Mouse (Mus musculus): ENCODE data around the gene Rad9b. TPM values are rescaled to one million over a fixed set of nuclear protein-coding genes. Genes with fewer than 3 reads are reported as not detected.
A peak's percentile ranks its signal among the peaks of the same experiment; 100 is the strongest.

Rad9b gene
- total and polyA plus RNA-seq, 2 experiments from 2014 or later, result 8.3 to 15.0 TPM

DNA sequence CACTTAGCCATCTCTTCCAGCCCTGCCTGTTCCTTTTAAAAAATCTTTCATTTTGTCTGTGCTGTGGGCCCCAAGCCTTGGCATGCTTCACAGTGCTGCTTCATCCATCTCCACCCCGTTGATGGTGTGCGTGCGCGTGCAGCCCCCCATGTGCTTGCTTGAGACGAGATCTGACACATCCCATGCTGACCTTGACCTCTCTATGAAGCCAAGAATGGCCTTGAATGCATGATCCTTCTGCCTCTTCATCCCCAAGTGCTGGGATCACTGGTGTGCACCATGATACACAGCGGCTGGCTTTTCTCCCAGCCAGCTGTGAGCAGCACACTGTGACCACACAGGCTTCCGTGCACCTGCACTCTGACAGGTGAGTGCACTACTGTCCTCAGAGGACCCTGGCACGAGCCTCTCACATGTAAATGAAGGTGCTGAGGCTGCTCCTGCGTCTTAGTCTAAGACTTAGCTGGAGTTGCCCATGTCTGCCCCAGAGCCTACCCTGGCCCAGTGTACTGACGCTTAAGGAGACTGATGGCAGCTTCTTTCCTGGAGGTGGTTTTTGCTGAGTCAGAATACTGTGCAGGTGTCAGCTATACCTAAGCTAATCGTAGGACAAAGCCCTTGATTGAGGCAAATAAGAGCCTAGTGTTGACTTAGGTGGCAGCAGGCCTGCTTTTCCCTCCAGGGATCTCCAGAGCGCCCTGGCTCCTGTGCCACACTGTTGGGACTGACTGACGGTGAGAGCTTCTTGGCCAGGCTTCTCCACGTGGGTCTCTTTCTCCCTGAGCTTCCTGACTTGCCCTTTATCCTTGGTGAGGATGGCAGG is 58.7 kb downstream of the Rad9b start:
- Histone ChIP-seq H3K9ac (replicated peaks; ENCODE audit: low read length) (no peak overlapping the region), H3K27ac (no peak overlapping the region), H3K4me2 (ENCODE audit: low read depth, low read length) (no peak overlapping the region), H3K9me3 (ENCODE audit: low read length) (no peaks in the 10 kb centered on the region), H3K27me3 (ENCODE audit: insufficient read depth, low read length) (no peaks in the 10 kb centered on the region), H3K4me1 (ENCODE audit: insufficient read depth, low read length) (peaks cover 9% of the 10 kb centered on the region; the same call in 1 of the 2 replicates), H3K36me3 (ENCODE audit: insufficient read depth, low read length) (no peaks in the 10 kb centered on the region), H3K4me3 (ENCODE audit: low read length) (no peak overlapping the region)
- 0 out of 2 replicates have a peak, but pooled peaks have one; percentile 21 for ATAC-seq
- no peak for DNase-seq (ENCODE audit: low spot score)
- no peak for TF ChIP-seq CTCF (IDR thresholded peaks at IDR 0.05; ENCODE audit: low read depth)
- 61% methylated on average over 14 of the region's 14 CpGs for WGBS

- DNase-seq (ENCODE audit: low spot score) (no peak), ATAC-seq (no peak)
- no peak overlapping the region for H3K4me2 ChIP-seq (ENCODE audit: low read depth, low read length)
- 43% methylated on average over 3 of the region's 3 CpGs for WGBS
- H3K27ac ChIP-seq, result no peak overlapping the region; the same call in 1 of the 2 replicates
- H3K4me3 ChIP-seq (ENCODE audit: low read length), result no peak overlapping the region
- H3K4me1 ChIP-seq (ENCODE audit: insufficient read depth, low read length), result peaks cover 9% of the 10 kb centered on the region; the same call in 1 of the 2 replicates
- no peak for TF ChIP-seq CTCF (IDR thresholded peaks at IDR 0.05; ENCODE audit: low read depth)
- H3K9ac ChIP-seq (replicated peaks; ENCODE audit: low read length), result peak overlapping the region; percentile 35; the same call in 1 of the 2 replicates
- no peaks in the 10 kb centered on the region for H3K9me3 ChIP-seq (ENCODE audit: low read length)
- no peaks in the 10 kb centered on the region for H3K36me3 ChIP-seq (ENCODE audit: insufficient read depth, low read length)
- H3K27me3 ChIP-seq (ENCODE audit: insufficient read depth, low read length), result no peaks in the 10 kb centered on the region
Observed at GRCm38 (mm10) chr5:122294219-122294735, 59.8 kb downstream of the Rad9b start.

- H3K4me1 ChIP-seq (ENCODE audit: insufficient read depth, low read length), result peaks cover 9% of the 10 kb centered on the region; the same call in 1 of the 2 replicates
Observed at GRCm38 (mm10) chr5:122293131-122293530, 60.9 kb downstream of the Rad9b start.

GRCm38 (mm10) chr5:122291553-122292339 is 62.3 kb downstream of the Rad9b start:
- no peaks in the 10 kb centered on the region for H3K27me3 ChIP-seq (ENCODE audit: insufficient read depth, low read length)
- TF ChIP-seq CTCF (IDR thresholded peaks at IDR 0.05; ENCODE audit: low read depth), result no peak
- H3K4me1 ChIP-seq (ENCODE audit: insufficient read depth, low read length), result peaks cover 9% of the 10 kb centered on the region; the same call in 1 of the 2 replicates
- H3K27ac ChIP-seq, result no peak overlapping the region
- WGBS, result 70% methylated on average over 17 of the region's 17 CpGs
- no peak overlapping the region for H3K9ac ChIP-seq (replicated peaks; ENCODE audit: low read length)
- ATAC-seq, result no peak
- H3K4me3 ChIP-seq (ENCODE audit: low read length), result no peak overlapping the region
- no peaks in the 10 kb centered on the region for H3K9me3 ChIP-seq (ENCODE audit: low read length)
- no peak overlapping the region for H3K4me2 ChIP-seq (ENCODE audit: low read depth, low read length)
- DNase-seq (ENCODE audit: low spot score), result no peak
- H3K36me3 ChIP-seq (ENCODE audit: insufficient read depth, low read length), result no peaks in the 10 kb centered on the region

More at GRCm38 (mm10) chr5:122293131-122293530, 60.9 kb downstream of the Rad9b start:
- Histone ChIP-seq H3K4me3 (ENCODE audit: low read length) (no peak overlapping the region), H3K9ac (replicated peaks; ENCODE audit: low read length) (no peak overlapping the region), H3K9me3 (ENCODE audit: low read length) (no peaks in the 10 kb centered on the region), H3K36me3 (ENCODE audit: insufficient read depth, low read length) (no peaks in the 10 kb centered on the region), H3K27me3 (ENCODE audit: insufficient read depth, low read length) (no peaks in the 10 kb centered on the region), H3K27ac (no peak overlapping the region), H3K4me2 (ENCODE audit: low read depth, low read length) (no peak overlapping the region)
- 74% methylated on average over 6 of the region's 6 CpGs for WGBS
- ATAC-seq (no peak), DNase-seq (ENCODE audit: low spot score) (no peak)
- no peak for TF ChIP-seq CTCF (IDR thresholded peaks at IDR 0.05; ENCODE audit: low read depth)

GRCm38 (mm10) chr5:122291149-122291548 is 62.9 kb downstream of the Rad9b start:
- no peaks in the 10 kb centered on the region for H3K27me3 ChIP-seq (ENCODE audit: insufficient read depth, low read length)
- no peak overlapping the region for H3K4me2 ChIP-seq (ENCODE audit: low read depth, low read length)
- H3K4me3 ChIP-seq (ENCODE audit: low read length), result no peak overlapping the region
- 44% methylated on average over 6 of the region's 6 CpGs for WGBS
- DNase-seq (ENCODE audit: low spot score) (no peak), ATAC-seq (no peak)
- H3K36me3 ChIP-seq (ENCODE audit: insufficient read depth, low read length), result no peaks in the 10 kb centered on the region
- H3K27ac ChIP-seq, result no peak overlapping the region
- no peak overlapping the region for H3K9ac ChIP-seq (replicated peaks; ENCODE audit: low read length)
- peaks cover 11% of the 10 kb centered on the region; the same call in 1 of the 2 replicates for H3K4me1 ChIP-seq (ENCODE audit: insufficient read depth, low read length)
- TF ChIP-seq CTCF (IDR thresholded peaks at IDR 0.05; ENCODE audit: low read depth), result no peak
- H3K9me3 ChIP-seq (ENCODE audit: low read length), result no peaks in the 10 kb centered on the region

- H3K9ac ChIP-seq (replicated peaks; ENCODE audit: low read length), result no peak overlapping the region
- peaks cover 16% of the 10 kb centered on the region for H3K4me1 ChIP-seq (ENCODE audit: insufficient read depth, low read length)
- 89% methylated on average over 4 of the region's 4 CpGs for WGBS
- no peak for TF ChIP-seq CTCF (IDR thresholded peaks at IDR 0.05; ENCODE audit: low read depth)
- no peak overlapping the region for H3K27ac ChIP-seq
- no peak for DNase-seq (ENCODE audit: low spot score)
- no peaks in the 10 kb centered on the region for H3K27me3 ChIP-seq (ENCODE audit: insufficient read depth, low read length)
- H3K4me2 ChIP-seq (ENCODE audit: low read depth, low read length), result no peak overlapping the region
- no peaks in the 10 kb centered on the region for H3K36me3 ChIP-seq (ENCODE audit: insufficient read depth, low read length)
- no peak for ATAC-seq
- no peaks in the 10 kb centered on the region for H3K9me3 ChIP-seq (ENCODE audit: low read length)
- H3K4me3 ChIP-seq (ENCODE audit: low read length), result no peak overlapping the region
Observed at GRCm38 (mm10) chr5:122288147-122288811, 65.8 kb downstream of the Rad9b start.
